Mouse (Mus musculus) ES-Bruce4 (cell line): ENCODE data around the gene Olfr1392. TPM values are rescaled to one million over a fixed set of nuclear protein-coding genes. Genes with fewer than 3 reads are reported as not detected.
"Not testable (repeated sequence)": the region's sequence is repeated elsewhere in the genome, so short reads cannot be mapped to it uniquely, and the experiment has no call there.

ENCODE experiments used
- H3K27ac ChIP-seq: 2 replicates; pipeline ENCODE4 v1.5.1; 2012; ENCODE audit warnings: low read length, inconsistent platforms; ENCODE audit not compliant: insufficient read depth
- H3K27me3 ChIP-seq: 2 replicates; pipeline ENCODE4 v1.6.1; 2012; ENCODE audit warnings: mild to moderate bottlenecking, low read length, inconsistent platforms; ENCODE audit not compliant: control insufficient read depth, poor library complexity, insufficient read depth, severe bottlenecking
- H3K36me3 ChIP-seq: 2 replicates; pipeline ENCODE4 v1.6.1; 2012; ENCODE audit warnings: inconsistent platforms, mild to moderate bottlenecking, low read length, moderate library complexity; ENCODE audit not compliant: control insufficient read depth, poor library complexity, insufficient read depth, severe bottlenecking
- H3K4me1 ChIP-seq: one replicate; pipeline ENCODE4 v1.8.1; 2011; ENCODE audit warnings: low read length; ENCODE audit not compliant: control insufficient read depth, insufficient read depth
- H3K4me3 ChIP-seq: 2 replicates; pipeline ENCODE4 v1.5.1; 2011; ENCODE audit warnings: low read depth, mild to moderate bottlenecking, low read length
- H3K9ac ChIP-seq: 2 replicates; pipeline ENCODE4 v1.6.1; 2012; ENCODE audit warnings: low read depth, mild to moderate bottlenecking, inconsistent platforms; ENCODE audit not compliant: poor library complexity, severe bottlenecking
- H3K9me3 ChIP-seq: replicated peaks from 2 replicates; pipeline ENCODE4 v1.6.1; 2012; ENCODE audit warnings: mild to moderate bottlenecking, low read length, inconsistent platforms; ENCODE audit not compliant: control insufficient read depth, poor library complexity, insufficient read depth, severe bottlenecking
- CTCF ChIP-seq: IDR thresholded peaks from one replicate; pipeline ENCODE4 v1.8.1; 2011; ENCODE audit warnings: low read depth, low read length
- EP300 ChIP-seq: IDR thresholded peaks from 2 replicates; pipeline ENCODE4 v1.6.1; 2011; ENCODE audit warnings: low read depth, low read length; ENCODE audit not compliant: insufficient read depth
- POLR2A ChIP-seq: IDR thresholded peaks from one replicate; pipeline ENCODE4 v1.8.1; 2011; ENCODE audit warnings: low read length; ENCODE audit not compliant: insufficient read depth
- polyA plus RNA-seq: library from polyadenylated mRNA; stranded (reverse); fragments of >200 nt; gene quantifications from 2 replicates; pipeline ENCODE4 v1.2.4, GENCODE M21; 2011; ENCODE audit warnings: low read depth; ENCODE audit not compliant: missing spikeins, insufficient read depth, insufficient read length

The Olfr1392 gene
- polyA plus RNA-seq, 1 experiment: not detected

GRCm38 (mm10) chr11:49292777-49293176 lies 7.7 kb downstream of the Olfr1392 start:
- Histone ChIP-seq H3K9ac (no peak overlapping the region), H3K9me3 (no peaks in the 10 kb centered on the region), H3K4me1 (no peaks in the 10 kb centered on the region), H3K27ac (no peak overlapping the region), H3K36me3 (no peaks in the 10 kb centered on the region), H3K27me3 (no peaks in the 10 kb centered on the region), H3K4me3 (no peak overlapping the region)
- TF ChIP-seq EP300 (no peak), CTCF (no peak), POLR2A (no peak)

- H3K9ac ChIP-seq: no peak within 1 kb of the TSS
- H3K27ac ChIP-seq: no peak within 1 kb of the TSS
- H3K4me3 ChIP-seq: no peak within 1 kb of the TSS
- H3K36me3 ChIP-seq: no peaks in the 10 kb centered on the region
- no peaks in the 10 kb centered on the region for H3K4me1 ChIP-seq
- H3K27me3 ChIP-seq: no peaks in the 10 kb centered on the region
- TF ChIP-seq EP300: no peak
- H3K9me3 ChIP-seq: no peaks in the 10 kb centered on the region
Measured at GRCm38 (mm10) chr11:49304441-49304840, 19.4 kb downstream of the Olfr1392 start, which contains the start of gene Olfr10. TSS of gene Olfr10 (plus strand) at chr11:49304741.

- H3K4me1 ChIP-seq, H3K9me3 ChIP-seq, H3K4me3 ChIP-seq, H3K27me3 ChIP-seq, H3K27ac ChIP-seq, H3K9ac ChIP-seq, H3K36me3 ChIP-seq: not testable (repeated sequence)
Measured at GRCm38 (mm10) chr11:49308547-49308946, 23.5 kb downstream of the Olfr1392 start.

- H3K4me3 ChIP-seq: no peak within 1 kb of the TSS
- H3K36me3 ChIP-seq: no peaks in the 10 kb centered on the region
- no peaks in the 10 kb centered on the region for H3K4me1 ChIP-seq
- H3K27ac ChIP-seq: no peak within 1 kb of the TSS
- H3K9me3 ChIP-seq: no peaks in the 10 kb centered on the region
- no peaks in the 10 kb centered on the region for H3K27me3 ChIP-seq
- H3K9ac ChIP-seq: no peak within 1 kb of the TSS
- TF ChIP-seq EP300: no peak
- TF ChIP-seq CTCF: no peak
- no peak for TF ChIP-seq POLR2A
Measured at GRCm38 (mm10) chr11:49322442-49322841, 37.4 kb downstream of the Olfr1392 start, which contains the start of gene Olfr1391. TSS of gene Olfr1391 (plus strand) at chr11:49322742.

GRCm38 (mm10) chr11:49326726-49327125 lies 41.6 kb downstream of the Olfr1392 start:
- Histone ChIP-seq H3K36me3 (no peaks in the 10 kb centered on the region), H3K27me3 (no peaks in the 10 kb centered on the region), H3K9me3 (no peaks in the 10 kb centered on the region), H3K9ac (no peak overlapping the region), H3K4me1 (no peaks in the 10 kb centered on the region), H3K4me3 (no peak overlapping the region), H3K27ac (no peak overlapping the region)
- TF ChIP-seq CTCF: no peak
- TF ChIP-seq POLR2A: no peak
- TF ChIP-seq EP300: no peak

GRCm38 (mm10) chr11:49329686-49330085 lies 44.6 kb downstream of the Olfr1392 start:
- H3K27ac ChIP-seq: no peak overlapping the region
- no peak for TF ChIP-seq POLR2A
- no peak for TF ChIP-seq CTCF
- no peak for TF ChIP-seq EP300
- H3K9ac ChIP-seq: no peak overlapping the region
- H3K36me3 ChIP-seq: no peaks in the 10 kb centered on the region
- H3K9me3 ChIP-seq: no peaks in the 10 kb centered on the region
- H3K4me1 ChIP-seq: no peaks in the 10 kb centered on the region
- no peak overlapping the region for H3K4me3 ChIP-seq
- no peaks in the 10 kb centered on the region for H3K27me3 ChIP-seq

- Histone ChIP-seq H3K27me3 (no peaks in the 10 kb centered on the region), H3K4me3 (no peak within 1 kb of the TSS), H3K27ac (no peak within 1 kb of the TSS)
Measured at GRCm38 (mm10) chr11:49334888-49335287, 49.8 kb downstream of the Olfr1392 start, which contains the start of gene Olfr1390. TSS of gene Olfr1390 (plus strand) at chr11:49335188.

More at GRCm38 (mm10) chr11:49334888-49335287, 49.8 kb downstream of the Olfr1392 start, which contains the start of gene Olfr1390:
- Histone ChIP-seq H3K36me3 (no peaks in the 10 kb centered on the region), H3K9me3 (no peaks in the 10 kb centered on the region), H3K9ac (no peak within 1 kb of the TSS), H3K4me1 (no peaks in the 10 kb centered on the region)
- TF ChIP-seq POLR2A (no peak), EP300 (no peak), CTCF (no peak)
